Mouse (Mus musculus): Measurements from ENCODE around the gene Dab1.
A peak's percentile ranks its signal among the peaks of the same experiment; 100 is the strongest.

Gene Dab1

GRCm38 (mm10) chr4:103838377-103838776, 219.2 kb downstream of the Dab1 start:
- DNase-seq (ENCODE audit: low read depth): no peak

- no peak for DNase-seq (ENCODE audit: low read depth)
Observed at GRCm38 (mm10) chr4:103839541-103839940, 220.4 kb downstream of the Dab1 start.

GRCm38 (mm10) chr4:103841126-103841525, 222.0 kb downstream of the Dab1 start:
- DNase-seq (ENCODE audit: low read depth): no peak

- DNase-seq (ENCODE audit: low read depth): no peak
Observed at GRCm38 (mm10) chr4:103844635-103845034, 225.5 kb downstream of the Dab1 start.

- DNase-seq (ENCODE audit: low read depth): no peak
Observed at GRCm38 (mm10) chr4:103857173-103857572, 238.0 kb downstream of the Dab1 start.

GRCm38 (mm10) chr4:103875564-103875963, 256.4 kb downstream of the Dab1 start:
- peak; percentile 48 for DNase-seq (ENCODE audit: low read depth)

- DNase-seq (ENCODE audit: low read depth): no peak
Observed at GRCm38 (mm10) chr4:103878841-103879240, 259.7 kb downstream of the Dab1 start.

- no peak for DNase-seq (ENCODE audit: low read depth)
Observed at GRCm38 (mm10) chr4:103881641-103882040, 262.5 kb downstream of the Dab1 start.

- DNase-seq (ENCODE audit: low read depth): no peak
Observed at GRCm38 (mm10) chr4:103888086-103888485, 268.9 kb downstream of the Dab1 start.

- no peak for DNase-seq (ENCODE audit: low read depth)
Observed at GRCm38 (mm10) chr4:103889110-103889509, 270.0 kb downstream of the Dab1 start.

- no peak for DNase-seq (ENCODE audit: low read depth)
Observed at GRCm38 (mm10) chr4:103896806-103897205, 277.6 kb downstream of the Dab1 start.

- no peak for DNase-seq (ENCODE audit: low read depth)
Observed at GRCm38 (mm10) chr4:103897702-103898101, 278.5 kb downstream of the Dab1 start.

- no peak for DNase-seq (ENCODE audit: low read depth)
Observed at GRCm38 (mm10) chr4:103911441-103911840, 292.3 kb downstream of the Dab1 start.

GRCm38 (mm10) chr4:103912071-103912470, 292.9 kb downstream of the Dab1 start:
- no peak for DNase-seq (ENCODE audit: low read depth)

- no peak for DNase-seq (ENCODE audit: low read depth)
Observed at GRCm38 (mm10) chr4:103922431-103922931, 303.3 kb downstream of the Dab1 start.

GRCm38 (mm10) chr4:103926682-103927081, 307.5 kb downstream of the Dab1 start:
- no peak for DNase-seq (ENCODE audit: low read depth)

GRCm38 (mm10) chr4:103929631-103930030, 310.5 kb downstream of the Dab1 start:
- DNase-seq (ENCODE audit: low read depth): no peak

GRCm38 (mm10) chr4:103934364-103934763, 315.2 kb downstream of the Dab1 start:
- DNase-seq (ENCODE audit: low read depth): no peak

GRCm38 (mm10) chr4:103948255-103948654, 329.1 kb downstream of the Dab1 start:
- DNase-seq (ENCODE audit: low read depth): no peak

- no peak for DNase-seq (ENCODE audit: low read depth)
Observed at GRCm38 (mm10) chr4:103953652-103954220, 334.6 kb downstream of the Dab1 start.

GRCm38 (mm10) chr4:103961134-103962049, 342.2 kb downstream of the Dab1 start:
- no peak for DNase-seq (ENCODE audit: low read depth)

GRCm38 (mm10) chr4:103969906-103970305, 350.7 kb downstream of the Dab1 start:
- DNase-seq (ENCODE audit: low read depth): no peak

GRCm38 (mm10) chr4:103974536-103974935, 355.4 kb downstream of the Dab1 start:
- no peak for DNase-seq (ENCODE audit: low read depth)

All from NIH3T3 (cell line).